Mouse (Mus musculus) C2C12 (cell line): ENCODE measurements around the gene Masp2. TPM values are rescaled to one million over a fixed set of nuclear protein-coding genes. Genes with fewer than 3 reads are reported as not detected.

Source experiments
- H3K27me3 ChIP-seq: one replicate; pipeline ENCODE4 v1.6.1; 2011; ENCODE audit not compliant: control insufficient read depth, insufficient read depth, insufficient read length
- H3K36me3 ChIP-seq: one replicate; pipeline ENCODE4 v1.6.1; 2011; ENCODE audit not compliant: control insufficient read depth, insufficient read depth
- H3K4me3 ChIP-seq: one replicate; pipeline ENCODE4 v1.5.1; 2011; ENCODE audit warnings: mild to moderate bottlenecking, control low read depth; ENCODE audit not compliant: poor library complexity, insufficient read depth, severe bottlenecking
- H3K79me2 ChIP-seq: one replicate; pipeline ENCODE4 v1.6.1; 2011; ENCODE audit not compliant: control insufficient read depth, insufficient read depth
- H3K79me3 ChIP-seq: one replicate; pipeline ENCODE4 v1.6.1; 2011; ENCODE audit warnings: low read depth, control low read depth
- H3ac ChIP-seq: one replicate; pipeline ENCODE3; 2011; ENCODE audit warnings: low read depth; ENCODE audit not compliant: control insufficient read depth, insufficient read length
- CEBPB ChIP-seq: IDR thresholded peaks from one replicate; pipeline ENCODE4 v1.6.1; 2011; ENCODE audit warnings: low read depth, mild to moderate bottlenecking, control low read depth, moderate library complexity
- CTCF ChIP-seq: IDR thresholded peaks from one replicate; pipeline ENCODE4 v1.5.1; 2011; ENCODE audit not compliant: control insufficient read depth, insufficient read depth, insufficient read length
- FOSL1 ChIP-seq: IDR thresholded peaks from one replicate; pipeline ENCODE4 v1.8.0; 2011; ENCODE audit warnings: mild to moderate bottlenecking, low read length; ENCODE audit not compliant: poor library complexity, insufficient read depth, severe bottlenecking
- MAX ChIP-seq: IDR thresholded peaks from one replicate; pipeline ENCODE4 v1.6.1; 2011; ENCODE audit warnings: mild to moderate bottlenecking, control low read depth
- MYOD1 ChIP-seq: IDR thresholded peaks from one replicate; pipeline ENCODE4 v1.6.1; 2011; ENCODE audit warnings: low read depth; ENCODE audit not compliant: control insufficient read depth, insufficient read length
- MYOG ChIP-seq: IDR thresholded peaks from one replicate; pipeline ENCODE4 v1.6.1; 2011; ENCODE audit not compliant: control insufficient read depth, insufficient read length; ENCODE audit errors: extremely low read depth
- USF1 ChIP-seq: IDR thresholded peaks from one replicate; pipeline ENCODE4 v1.6.1; 2011; ENCODE audit warnings: low read depth, mild to moderate bottlenecking, control low read depth, moderate library complexity
- polyA plus RNA-seq: library from polyadenylated mRNA; unstranded; fragments of >200 nt; fragmentation: generic; extraction: Trizol; gene quantifications from one replicate; pipeline ENCODE4 v1.2.1, GENCODE M21; 2012; ENCODE audit warnings: missing spikeins

Gene Masp2
- polyA plus RNA-seq, 1 experiment: 0.36 TPM

GRCm38 (mm10) chr4:148588793-148589192, 13.6 kb upstream of the Masp2 start:
- TF ChIP-seq FOSL1 (no peak), CTCF (no peak), MAX (no peak), MYOG (no peak), USF1 (no peak), MYOD1 (no peak), CEBPB (no peak)
- Histone ChIP-seq H3ac (no peak overlapping the region), H3K27me3 (no peaks in the 10 kb centered on the region), H3K36me3 (peaks cover 13% of the 10 kb centered on the region), H3K79me3 (peaks cover 19% of the 10 kb centered on the region), H3K4me3 (no peak overlapping the region), H3K79me2 (peaks cover 24% of the 10 kb centered on the region)

GRCm38 (mm10) chr4:148589565-148589964, 12.8 kb upstream of the Masp2 start:
- H3K4me3 ChIP-seq: no peak overlapping the region
- no peaks in the 10 kb centered on the region for H3K27me3 ChIP-seq
- peaks cover 23% of the 10 kb centered on the region for H3K79me3 ChIP-seq
- peaks cover 32% of the 10 kb centered on the region for H3K79me2 ChIP-seq
- TF ChIP-seq MYOD1 (no peak), CEBPB (no peak), MAX (no peak), CTCF (no peak), MYOG (no peak), FOSL1 (no peak), USF1 (no peak)
- no peak overlapping the region for H3ac ChIP-seq
- peaks cover 20% of the 10 kb centered on the region for H3K36me3 ChIP-seq

- Histone ChIP-seq H3K79me2 (peaks cover 41% of the 10 kb centered on the region), H3K4me3 (peak overlapping the region; percentile 22), H3K79me3 (peaks cover 23% of the 10 kb centered on the region), H3K27me3 (no peaks in the 10 kb centered on the region), H3ac (peak overlapping the region; percentile 66), H3K36me3 (peaks cover 31% of the 10 kb centered on the region)
- TF ChIP-seq MAX: no peak
- TF ChIP-seq MYOD1: no peak
- TF ChIP-seq MYOG: no peak
- TF ChIP-seq CTCF: no peak
- TF ChIP-seq FOSL1: no peak
- TF ChIP-seq CEBPB: no peak
- TF ChIP-seq USF1: no peak
These were observed 11.8 kb upstream of the Masp2 start for GRCm38 (mm10) chr4:148590421-148591170.

GRCm38 (mm10) chr4:148591171-148591630, 11.2 kb upstream of the Masp2 start, which contains the start of gene Srm:
Gene Srm (plus strand): TSS chr4:148591503.
- Histone ChIP-seq H3K27me3 (no peaks in the 10 kb centered on the region), H3K4me3 (peak within 1 kb of the TSS; percentile 87), H3K79me2 (peaks cover 47% of the 10 kb centered on the region), H3ac (peak within 1 kb of the TSS; percentile 89), H3K79me3 (peaks cover 26% of the 10 kb centered on the region), H3K36me3 (peaks cover 37% of the 10 kb centered on the region)
- TF ChIP-seq USF1 (peak; percentile 60), CTCF (no peak), MAX (peak; percentile 91)

GRCm38 (mm10) chr4:148591637-148592380, 10.5 kb upstream of the Masp2 start:
- no peaks in the 10 kb centered on the region for H3K27me3 ChIP-seq
- peaks cover 42% of the 10 kb centered on the region for H3K36me3 ChIP-seq
- TF ChIP-seq MAX (peak; percentile 90), CEBPB (no peak), MYOG (no peak)
- peaks cover 26% of the 10 kb centered on the region for H3K79me3 ChIP-seq
- H3ac ChIP-seq: peak overlapping the region; percentile 89
- peaks cover 47% of the 10 kb centered on the region for H3K79me2 ChIP-seq
- peak overlapping the region; percentile 87 for H3K4me3 ChIP-seq

GRCm38 (mm10) chr4:148593996-148594395, 8.4 kb upstream of the Masp2 start:
- no peak overlapping the region for H3K4me3 ChIP-seq
- peaks cover 47% of the 10 kb centered on the region for H3K79me2 ChIP-seq
- H3K36me3 ChIP-seq: peaks cover 59% of the 10 kb centered on the region
- TF ChIP-seq MYOG (no peak), MYOD1 (no peak), USF1 (no peak), FOSL1 (no peak), CEBPB (no peak), CTCF (no peak), MAX (no peak)
- H3K79me3 ChIP-seq: peaks cover 26% of the 10 kb centered on the region
- H3K27me3 ChIP-seq: no peaks in the 10 kb centered on the region
- no peak overlapping the region for H3ac ChIP-seq
